Mouse (Mus musculus) G1E-ER4 (cell line): ENCODE results near the gene Tanc1. TPM values are rescaled to one million over a fixed set of nuclear protein-coding genes. Genes with fewer than 3 reads are reported as not detected.

Source experiments
- GATA1 ChIP-seq: IDR thresholded peaks from one replicate; pipeline ENCODE4 v1.8.0; 2012; ENCODE audit warnings: low read length, inconsistent platforms
- polyA plus RNA-seq: library from polyadenylated mRNA; stranded (reverse); fragments of >175 nt; gene quantifications from 2 replicates; pipeline ENCODE4 v1.2.3, GENCODE M21; 2012

Gene Tanc1
- polyA plus RNA-seq, 1 experiment, result 0.01 TPM

DNA sequence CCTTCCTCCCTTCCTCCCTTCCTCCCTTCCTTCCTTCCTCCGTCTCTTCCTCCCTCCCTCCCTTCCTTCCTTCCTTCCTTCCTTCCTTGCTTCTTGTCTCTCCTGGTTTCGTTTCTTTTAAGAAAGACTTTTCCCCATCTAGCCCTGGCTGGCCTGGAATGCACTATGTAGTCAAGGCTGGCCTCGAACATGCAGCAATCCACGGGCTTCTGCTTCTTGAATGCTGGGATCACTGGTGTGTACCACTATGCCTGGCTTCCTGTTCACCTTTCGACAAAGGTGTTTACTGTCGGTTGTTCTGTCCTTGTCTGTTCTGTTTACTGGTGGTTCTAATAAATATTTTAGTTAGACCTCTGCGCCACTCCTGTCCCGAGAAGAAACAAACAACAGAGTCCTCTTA, 10.4 kb upstream of the Tanc1 start:
- no peak for TF ChIP-seq GATA1

DNA sequence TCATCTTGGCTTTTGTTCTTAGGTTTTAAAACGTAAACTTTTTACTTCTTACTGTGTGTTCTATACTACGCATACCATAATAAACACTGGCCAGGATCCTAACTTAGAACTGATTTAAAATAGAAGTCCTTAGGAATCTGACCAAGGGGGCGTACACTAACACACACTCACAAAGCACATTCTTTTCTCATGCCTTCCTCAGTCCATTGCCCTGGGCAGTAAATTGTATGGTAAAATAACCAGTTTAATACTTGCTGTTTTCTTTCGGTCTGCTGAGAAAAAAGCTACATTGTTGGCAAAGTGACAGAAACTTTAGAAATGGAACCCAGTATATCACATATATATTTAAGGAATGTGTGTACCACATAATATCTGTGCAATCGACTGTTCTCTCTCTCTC, 2.9 kb upstream of the Tanc1 start:
- TF ChIP-seq GATA1, result no peak

- no peak for TF ChIP-seq GATA1
These were observed 529 bp upstream of the Tanc1 start for GRCm38 (mm10) chr2:59611216-59611810.

DNA sequence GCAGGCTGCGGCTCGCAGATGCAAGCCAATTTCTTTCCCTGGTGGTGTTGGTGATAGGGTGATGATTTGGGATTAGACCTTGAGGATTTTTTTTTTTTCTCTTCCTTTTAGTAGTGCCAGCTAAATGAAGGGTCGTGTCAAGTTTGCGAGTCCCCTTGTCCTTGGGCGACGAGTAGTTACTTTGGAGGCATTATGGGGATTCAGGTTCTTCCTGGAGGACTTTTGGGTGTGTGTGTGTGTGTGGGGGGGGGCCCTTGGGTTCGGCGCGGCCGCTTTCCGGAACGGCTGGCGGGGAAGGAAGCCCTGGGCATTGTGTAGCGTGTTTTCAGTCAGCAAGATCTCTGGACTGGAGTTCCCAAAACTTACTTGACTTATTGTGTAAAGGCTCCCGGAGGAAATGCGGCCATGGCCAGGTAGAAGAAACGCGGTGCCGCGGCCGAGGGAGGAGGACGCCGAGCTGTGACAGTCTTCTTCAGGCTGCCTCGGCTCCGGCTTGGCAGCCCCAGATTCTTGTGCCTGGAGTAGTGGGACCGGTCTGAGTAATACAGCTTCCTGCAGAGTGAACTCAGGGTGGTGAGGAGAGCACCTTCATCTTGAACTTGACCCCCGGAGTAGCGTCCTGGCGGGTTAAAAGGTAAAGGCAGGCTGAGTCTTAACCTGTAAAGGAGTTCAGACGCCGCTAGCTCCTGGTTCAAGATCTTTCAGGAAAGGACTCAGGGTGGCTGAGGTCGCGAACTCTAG, 1.1 kb downstream of the Tanc1 start:
- no peak for TF ChIP-seq GATA1

GRCm38 (mm10) chr2:59613474-59614019, 1.7 kb downstream of the Tanc1 start:
- TF ChIP-seq GATA1, result no peak

DNA sequence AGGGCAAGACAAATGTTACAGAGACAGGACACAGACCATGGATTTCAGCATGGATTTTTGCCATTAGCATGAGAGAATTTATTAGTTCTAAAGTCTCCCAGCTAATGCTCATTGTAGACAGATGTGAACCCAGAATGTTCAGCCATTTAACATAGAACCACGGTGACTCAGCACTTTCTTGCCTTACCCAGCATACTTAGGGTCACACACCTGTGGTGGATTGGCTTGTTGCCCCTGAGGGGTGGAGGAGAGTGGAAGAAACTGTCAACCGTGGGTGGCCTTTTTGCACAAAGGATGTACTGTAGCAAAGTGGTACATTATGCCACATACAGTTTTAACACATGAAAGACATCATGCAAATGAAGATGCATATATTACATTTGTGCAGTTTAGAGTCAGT, 5.0 kb downstream of the Tanc1 start:
- TF ChIP-seq GATA1, result no peak

DNA sequence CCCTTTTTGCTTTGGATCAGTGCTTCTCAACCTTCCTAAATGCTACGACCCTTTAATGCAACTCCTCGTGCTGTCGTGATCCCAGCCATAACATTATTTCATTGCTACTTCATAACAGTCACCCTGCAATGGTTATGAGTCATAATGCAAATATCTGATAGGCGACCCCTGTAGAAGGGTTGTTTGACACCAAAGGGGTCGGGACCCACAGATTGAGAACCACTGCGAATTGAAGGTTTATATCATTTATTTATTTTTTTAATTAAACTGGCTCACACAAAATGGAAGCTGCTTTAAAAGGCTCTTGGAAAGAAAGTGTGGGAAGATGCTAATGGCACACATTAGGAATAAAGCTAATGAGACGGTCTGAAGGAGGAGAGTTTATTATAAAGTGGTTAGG, 7.2 kb downstream of the Tanc1 start:
- no peak for TF ChIP-seq GATA1

DNA sequence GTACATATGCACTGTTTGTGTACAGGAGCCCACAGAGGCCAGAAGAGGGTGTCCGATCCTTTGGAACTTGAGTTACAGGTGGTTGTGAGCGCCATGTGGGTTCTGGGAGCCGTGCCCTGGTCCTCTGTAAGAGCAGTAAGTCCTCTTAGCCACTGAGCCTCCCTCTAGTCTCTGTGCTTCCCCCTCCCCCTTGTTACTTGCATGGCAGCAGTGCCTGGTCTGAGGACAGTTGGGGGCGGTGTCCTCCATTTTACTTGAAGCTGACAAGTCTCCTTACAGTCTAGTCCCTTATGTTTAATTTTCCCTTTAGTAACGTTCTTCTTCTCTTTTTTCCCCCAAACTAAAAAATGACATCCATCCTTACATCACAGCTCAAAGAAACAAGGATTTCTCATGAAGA, 8.8 kb downstream of the Tanc1 start:
- TF ChIP-seq GATA1, result no peak

GRCm38 (mm10) chr2:59622514-59623139, 10.8 kb downstream of the Tanc1 start:
- no peak for TF ChIP-seq GATA1

DNA sequence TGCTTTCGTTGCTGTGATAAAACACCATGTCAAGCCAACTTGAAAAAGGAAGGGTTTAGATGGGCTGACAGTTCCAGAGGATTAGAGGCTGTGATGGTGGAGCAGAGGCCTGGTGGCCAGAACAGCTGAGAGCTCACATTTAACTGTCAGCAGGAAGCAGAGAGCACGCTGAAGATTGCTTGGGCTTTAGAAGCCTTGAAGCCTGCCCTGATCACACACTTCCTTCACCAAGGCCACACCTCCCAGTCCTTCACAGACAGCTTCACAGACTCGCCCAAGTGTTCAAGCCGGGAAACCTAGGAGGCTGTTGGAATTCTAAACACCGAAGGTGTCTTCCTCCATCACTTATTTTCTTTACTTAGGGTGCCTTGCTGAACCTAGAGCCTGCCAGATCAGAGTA, 12.0 kb downstream of the Tanc1 start:
- TF ChIP-seq GATA1, result no peak

- no peak for TF ChIP-seq GATA1
These were observed 13.6 kb downstream of the Tanc1 start for GRCm38 (mm10) chr2:59625416-59625815.

DNA sequence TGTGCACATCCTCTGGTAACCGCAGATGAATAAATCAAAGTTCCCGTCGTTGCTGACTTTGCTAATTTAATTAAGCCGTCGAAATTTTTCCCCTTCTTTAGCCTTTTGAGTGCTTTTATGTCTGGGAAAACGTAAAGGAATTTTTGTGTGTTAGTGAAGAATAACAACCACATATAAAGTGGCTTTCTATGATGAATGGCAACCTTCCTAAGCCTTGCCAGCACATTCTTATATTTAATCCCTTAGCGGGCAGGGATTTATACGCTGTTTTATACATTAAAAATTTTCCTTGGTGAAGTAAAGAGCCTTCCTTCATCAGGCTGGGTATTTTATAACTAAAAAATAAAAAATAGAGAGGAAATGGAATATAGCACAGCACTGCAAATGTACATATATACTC, 14.1 kb downstream of the Tanc1 start:
- no peak for TF ChIP-seq GATA1

GRCm38 (mm10) chr2:59626422-59626821, 14.6 kb downstream of the Tanc1 start:
- TF ChIP-seq GATA1, result no peak

- TF ChIP-seq GATA1, result no peak
These were observed 15.7 kb downstream of the Tanc1 start for GRCm38 (mm10) chr2:59627502-59627901.

GRCm38 (mm10) chr2:59628057-59628901, 16.4 kb downstream of the Tanc1 start:
- no peak for TF ChIP-seq GATA1

DNA sequence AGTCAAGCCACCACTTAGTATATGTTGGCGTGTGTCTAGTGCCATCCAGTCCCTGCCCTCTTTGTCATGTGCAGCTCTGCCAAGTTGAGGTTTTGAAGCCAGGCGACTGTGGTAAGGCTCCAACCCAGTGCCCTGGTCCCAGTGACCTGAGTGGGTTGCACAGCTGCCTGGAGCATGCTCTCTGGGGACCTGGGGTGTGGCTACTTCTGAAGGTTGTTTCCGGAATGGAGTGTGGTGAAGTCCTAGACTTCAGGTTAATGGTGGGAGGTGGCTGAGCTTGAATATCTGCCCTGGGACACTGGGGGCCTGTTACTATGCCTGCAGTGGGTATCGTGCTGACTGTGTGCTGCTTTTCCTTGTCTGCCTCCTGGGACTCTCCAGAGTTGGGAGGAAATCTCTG, 18.0 kb downstream of the Tanc1 start:
- no peak for TF ChIP-seq GATA1
